Mouse (Mus musculus): ENCODE data around the gene Prickle4.

- TF ChIP-seq CTCF (IDR thresholded peaks at IDR 0.05; ENCODE audit: low read depth) (no peak), EP300 (optimal IDR thresholded peaks at IDR 0.05) (no peak)
Measured at GRCm38 (mm10) chr17:47663009-47663713, 31.4 kb downstream of the Prickle4 start.

Data from stomach, postnatal 0 days (tissue).